Mouse (Mus musculus) lung, postnatal 0 days (tissue): ENCODE data around the gene Nsun3.
A peak's percentile ranks its signal among the peaks of the same experiment; 100 is the strongest.

Source experiments
- CTCF ChIP-seq: IDR thresholded peaks from 2 replicates; pipeline ENCODE4 v1.5.1; 2016; ENCODE audit warnings: antibody characterized with exemption, mild to moderate bottlenecking
- EP300 ChIP-seq: IDR thresholded peaks from 2 replicates; pipeline ENCODE4 v1.6.1; 2016; ENCODE audit warnings: antibody characterized with exemption, mild to moderate bottlenecking, control low read depth

DNA sequence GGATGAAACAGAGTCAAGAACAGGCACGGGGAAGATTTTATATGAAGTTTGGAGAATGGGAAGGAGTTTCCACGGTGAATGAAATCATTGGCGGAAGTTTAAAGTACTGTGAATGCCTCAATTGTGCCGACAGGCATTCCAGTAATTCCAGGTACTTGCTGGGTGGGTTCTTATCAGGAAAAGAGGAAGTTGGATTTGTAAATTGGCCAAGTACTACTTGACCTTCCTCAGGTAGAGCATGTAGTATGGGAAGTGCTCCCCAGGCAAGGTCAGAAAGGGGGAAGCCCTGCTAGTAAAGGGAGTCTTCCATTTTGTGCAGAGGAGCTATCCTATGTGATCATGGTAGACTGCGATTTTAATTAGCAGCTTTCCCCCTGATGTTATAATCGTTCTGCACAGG, 31.3 kb downstream of the Nsun3 start:
- no peak for TF ChIP-seq CTCF
- TF ChIP-seq EP300: peak; percentile 87
